Mouse (Mus musculus) ES-Bruce4 (cell line): ENCODE data around the gene Slc30a7.

Experiments used
- CTCF ChIP-seq: IDR thresholded peaks from one replicate; pipeline ENCODE4 v1.8.1; 2011; ENCODE audit warnings: low read depth, low read length
- EP300 ChIP-seq: IDR thresholded peaks from 2 replicates; pipeline ENCODE4 v1.6.1; 2011; ENCODE audit warnings: low read depth, low read length; ENCODE audit not compliant: insufficient read depth
- POLR2A ChIP-seq: IDR thresholded peaks from one replicate; pipeline ENCODE4 v1.8.1; 2011; ENCODE audit warnings: low read length; ENCODE audit not compliant: insufficient read depth

DNA sequence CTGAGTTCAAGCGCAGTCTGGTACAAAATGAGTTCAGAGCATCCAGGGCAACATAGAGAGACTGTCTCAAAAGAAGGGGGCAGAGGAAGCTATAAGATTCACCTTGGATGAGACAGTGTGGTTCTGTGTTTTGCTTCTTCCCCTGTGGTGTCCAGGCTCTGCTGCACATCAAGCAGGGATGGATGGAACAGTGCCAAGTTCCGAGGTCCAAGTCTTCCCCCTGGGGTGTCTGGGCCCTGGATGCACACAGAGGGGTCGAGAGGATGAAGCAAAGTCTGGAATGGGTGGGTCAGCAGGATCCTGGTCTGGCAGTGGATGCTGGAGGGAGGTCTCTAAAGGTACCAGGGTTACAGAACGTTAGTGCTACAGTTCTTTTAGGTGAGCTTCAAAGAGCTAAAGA, 11.4 kb upstream of the Slc30a7 start:
- TF ChIP-seq POLR2A (no peak), CTCF (no peak), EP300 (no peak)
